Mouse (Mus musculus) heart, embryonic 13.5 days (tissue): ENCODE results near the gene Ncln. TPM values are rescaled to one million over a fixed set of nuclear protein-coding genes. Genes with fewer than 3 reads are reported as not detected.

Experiments used
- ATAC-seq: fragments of 200-750 bp; cut with Nextera tagmentation; 2 replicates; pipeline ENCODE4 v1.8.0; 2017; ENCODE audit warnings: moderate TSS enrichment; ENCODE audit not compliant: insufficient number of reproducible peaks, low FRiP score, low TSS enrichment; ENCODE audit errors: extremely low read depth
- H3K27ac ChIP-seq: fragments of 300-500 bp; sonication (generic); replicated peaks from 2 replicates; pipeline ENCODE4 v1.5.1; 2015; ENCODE audit warnings: moderate library complexity, mild to moderate bottlenecking, inconsistent platforms
- H3K27me3 ChIP-seq: fragments of 300-500 bp; sonication (generic); replicated peaks from 2 replicates; pipeline ENCODE4 v1.6.1; 2015; ENCODE audit warnings: mild to moderate bottlenecking, inconsistent platforms
- H3K36me3 ChIP-seq: fragments of 300-500 bp; sonication (generic); 2 replicates; pipeline ENCODE4 v1.6.1; 2015; ENCODE audit warnings: mild to moderate bottlenecking, inconsistent platforms
- H3K4me1 ChIP-seq: fragments of 300-500 bp; sonication (generic); 2 replicates; pipeline ENCODE4 v1.6.1; 2015; ENCODE audit warnings: inconsistent platforms
- H3K4me2 ChIP-seq: fragments of 300-500 bp; sonication (generic); 2 replicates; pipeline ENCODE4 v1.6.1; 2015; ENCODE audit warnings: inconsistent platforms, mild to moderate bottlenecking, moderate library complexity
- H3K4me3 ChIP-seq: fragments of 300-500 bp; sonication (generic); 2 replicates; pipeline ENCODE4 v1.5.1; 2015; ENCODE audit warnings: moderate library complexity, mild to moderate bottlenecking, inconsistent platforms
- H3K9ac ChIP-seq: fragments of 300-500 bp; sonication (generic); 2 replicates; pipeline ENCODE4 v1.6.1; 2015; ENCODE audit warnings: inconsistent platforms, mild to moderate bottlenecking, moderate library complexity
- H3K9me3 ChIP-seq: fragments of 300-500 bp; sonication (generic); 2 replicates; pipeline ENCODE4 v1.6.1; 2016; ENCODE audit warnings: inconsistent platforms
- WGBS: fragments of 180-500 bp; shearing (Covaris S2); methylation state at CpG from one replicate; pipeline ENCODE4 v1.1.7; 2015; ENCODE audit warnings: mixed read lengths; 5-methylcytosine and 5-hydroxymethylcytosine counted together
- polyA plus RNA-seq: library from polyadenylated mRNA; unstranded; fragments of >200 nt; fragmentation: Nextera tagmentation; extraction: Ambion mirVana; gene quantifications from 2 replicates; pipeline ENCODE4 v1.2.1, GENCODE M21; 2015

Ncln gene
- polyA plus RNA-seq, 1 experiment from 2014 or later = 53.8 TPM

DNA sequence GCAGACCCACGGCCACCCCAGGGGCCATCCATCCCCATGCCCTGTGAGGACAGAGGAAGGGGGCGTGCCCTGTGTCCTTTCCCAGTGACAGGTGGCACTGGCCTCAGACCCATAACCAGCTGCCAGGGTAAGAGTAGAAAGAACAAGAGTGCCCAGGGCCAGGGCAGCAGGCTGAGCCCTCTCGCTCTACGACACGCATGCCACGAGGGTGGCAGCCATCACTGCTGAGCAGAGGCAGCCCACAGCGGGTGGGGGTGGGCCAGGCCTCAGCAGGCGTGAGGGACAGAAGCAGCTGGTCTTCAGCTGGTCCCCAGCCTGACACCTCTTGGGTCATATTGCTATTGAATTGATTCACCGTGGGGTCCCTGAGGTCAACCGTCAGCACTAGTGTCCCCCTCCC, 9.7 kb downstream of the Ncln start:
- Histone ChIP-seq H3K4me1 (peaks cover 22% of the 10 kb centered on the region), H3K9ac (no peak overlapping the region), H3K36me3 (peaks cover 58% of the 10 kb centered on the region), H3K27me3 (peaks cover 16% of the 10 kb centered on the region), H3K27ac (no peak overlapping the region), H3K4me3 (no peak overlapping the region), H3K4me2 (no peak overlapping the region), H3K9me3 (no peaks in the 10 kb centered on the region)
- no peak for ATAC-seq
- WGBS = 87% methylated on average over 10 of the region's 10 CpGs

DNA sequence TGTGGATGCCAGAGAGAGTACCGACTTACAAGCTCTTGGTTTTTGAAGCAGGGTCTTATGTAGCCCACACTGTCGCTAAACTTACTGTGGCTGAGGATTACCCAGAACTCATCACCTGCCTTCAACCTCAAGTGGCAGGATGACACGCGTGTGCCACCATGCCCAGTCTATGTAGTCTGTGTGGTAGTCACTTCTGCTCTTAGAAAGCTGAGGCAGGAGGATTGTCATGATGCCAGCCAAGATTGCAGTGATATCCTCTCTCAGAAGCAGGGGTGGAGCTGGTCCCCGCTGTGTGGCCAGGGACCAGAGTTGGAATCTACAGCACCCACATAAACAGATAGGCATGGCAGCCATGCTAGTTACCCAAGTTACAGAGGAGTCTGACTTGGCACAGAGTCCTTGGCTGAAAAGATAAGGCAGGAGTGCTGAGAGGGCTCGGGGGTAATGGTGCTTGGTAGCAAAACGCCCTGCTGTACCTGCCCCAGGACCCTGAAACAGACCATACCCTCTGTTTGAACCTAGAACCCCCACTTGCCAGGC, 10.6 kb downstream of the Ncln start:
- peaks cover 22% of the 10 kb centered on the region for H3K4me1 ChIP-seq
- no peak overlapping the region for H3K9ac ChIP-seq
- no peak overlapping the region for H3K4me2 ChIP-seq
- 62% methylated on average over 7 of the region's 7 CpGs for WGBS
- H3K27me3 ChIP-seq = peaks cover 25% of the 10 kb centered on the region
- H3K4me3 ChIP-seq = no peak overlapping the region
- H3K27ac ChIP-seq = no peak overlapping the region
- peaks cover 48% of the 10 kb centered on the region for H3K36me3 ChIP-seq
- no peaks in the 10 kb centered on the region for H3K9me3 ChIP-seq
- ATAC-seq = no peak

GRCm38 (mm10) chr10:81485060-81485449, 11.1 kb downstream of the Ncln start:
- H3K36me3 ChIP-seq = peaks cover 43% of the 10 kb centered on the region
- 23% methylated on average over 2 of the region's 2 CpGs for WGBS
- H3K27ac ChIP-seq = no peak overlapping the region
- H3K4me2 ChIP-seq = no peak overlapping the region
- peaks cover 30% of the 10 kb centered on the region for H3K27me3 ChIP-seq
- H3K4me3 ChIP-seq = no peak overlapping the region
- peaks cover 22% of the 10 kb centered on the region for H3K4me1 ChIP-seq
- no peaks in the 10 kb centered on the region for H3K9me3 ChIP-seq
- no peak overlapping the region for H3K9ac ChIP-seq
- ATAC-seq = no peak

DNA sequence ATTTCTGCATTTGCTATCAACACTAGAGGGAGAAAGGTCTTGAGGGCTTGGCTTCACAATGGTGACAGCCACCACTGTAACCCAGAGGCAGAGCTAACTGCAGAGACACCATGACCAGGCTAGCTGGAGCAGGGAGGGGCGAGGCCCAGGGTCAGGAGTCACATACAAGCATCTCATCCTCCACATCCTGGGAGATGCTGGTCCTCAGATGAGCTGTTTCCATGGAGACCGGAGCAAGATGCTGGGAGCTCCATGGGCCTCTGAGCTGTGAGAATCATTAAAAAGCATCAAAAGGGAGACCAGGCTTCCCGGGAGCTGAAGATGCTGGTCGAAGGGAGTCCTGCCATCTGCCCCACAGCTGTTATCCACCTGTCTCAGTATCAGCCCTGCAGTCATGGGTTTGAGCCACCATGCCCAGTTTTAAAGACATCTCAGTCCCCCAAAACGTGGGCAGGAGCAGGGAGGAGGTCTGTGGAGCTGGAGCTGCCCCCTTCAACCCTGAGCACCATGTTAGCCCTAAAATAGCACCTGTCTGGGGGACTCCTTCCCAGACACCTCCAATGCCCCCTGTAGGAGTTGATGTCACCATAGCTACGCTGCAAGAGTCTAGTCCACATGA, 11.6 kb downstream of the Ncln start:
- no peak overlapping the region for H3K27ac ChIP-seq
- H3K36me3 ChIP-seq = peaks cover 38% of the 10 kb centered on the region
- no peak overlapping the region for H3K4me2 ChIP-seq
- no peak for ATAC-seq
- H3K4me3 ChIP-seq = no peak overlapping the region
- H3K27me3 ChIP-seq = peaks cover 34% of the 10 kb centered on the region
- H3K9me3 ChIP-seq = no peaks in the 10 kb centered on the region
- 71% methylated on average over 6 of the region's 6 CpGs for WGBS
- H3K9ac ChIP-seq = no peak overlapping the region
- peaks cover 22% of the 10 kb centered on the region for H3K4me1 ChIP-seq

GRCm38 (mm10) chr10:81483983-81484382, 12.2 kb downstream of the Ncln start:
- Histone ChIP-seq H3K4me1 (peaks cover 22% of the 10 kb centered on the region), H3K9ac (no peak overlapping the region), H3K36me3 (peaks cover 33% of the 10 kb centered on the region), H3K4me2 (no peak overlapping the region), H3K27ac (no peak overlapping the region), H3K9me3 (no peaks in the 10 kb centered on the region), H3K27me3 (peaks cover 38% of the 10 kb centered on the region), H3K4me3 (no peak overlapping the region)
- 16% methylated on average over 9 of the region's 9 CpGs for WGBS
- ATAC-seq = no peak

DNA sequence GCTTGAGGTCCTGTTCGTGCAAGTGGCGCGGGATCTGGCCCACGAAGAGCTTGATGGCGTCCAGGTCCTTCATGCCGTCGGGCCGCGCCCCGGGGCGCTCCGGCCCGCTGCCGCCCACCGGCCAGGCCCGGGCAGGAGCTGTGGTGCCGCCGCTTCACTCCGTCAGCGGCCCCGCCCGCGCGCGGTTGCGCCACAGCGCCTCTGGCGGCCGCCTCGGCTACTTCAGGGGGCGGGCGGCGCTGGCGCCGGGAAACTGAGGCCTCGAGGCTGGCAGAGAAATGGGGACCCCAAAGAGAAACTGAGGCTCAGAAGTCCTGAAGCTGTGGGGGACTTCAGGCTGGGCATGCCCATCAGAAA, 13.7 kb downstream of the Ncln start, which contains the start of gene Celf5:
TSS of gene Celf5 (minus strand) at position 177 of the 357 bp plus-strand sequence.
- Histone ChIP-seq H3K27me3 (peaks cover 52% of the 10 kb centered on the region), H3K9ac (peak within 1 kb of the TSS; percentile 77), H3K9me3 (no peaks in the 10 kb centered on the region), H3K4me2 (peak within 1 kb of the TSS; percentile 85), H3K4me3 (peak within 1 kb of the TSS; percentile 55), H3K4me1 (peaks cover 12% of the 10 kb centered on the region), H3K27ac (no peak within 1 kb of the TSS), H3K36me3 (peaks cover 18% of the 10 kb centered on the region)
- WGBS = under 1% methylated on average over 36 of the region's 36 CpGs
- ATAC-seq = peak; percentile 43; the same call in 1 of the 2 replicates

DNA sequence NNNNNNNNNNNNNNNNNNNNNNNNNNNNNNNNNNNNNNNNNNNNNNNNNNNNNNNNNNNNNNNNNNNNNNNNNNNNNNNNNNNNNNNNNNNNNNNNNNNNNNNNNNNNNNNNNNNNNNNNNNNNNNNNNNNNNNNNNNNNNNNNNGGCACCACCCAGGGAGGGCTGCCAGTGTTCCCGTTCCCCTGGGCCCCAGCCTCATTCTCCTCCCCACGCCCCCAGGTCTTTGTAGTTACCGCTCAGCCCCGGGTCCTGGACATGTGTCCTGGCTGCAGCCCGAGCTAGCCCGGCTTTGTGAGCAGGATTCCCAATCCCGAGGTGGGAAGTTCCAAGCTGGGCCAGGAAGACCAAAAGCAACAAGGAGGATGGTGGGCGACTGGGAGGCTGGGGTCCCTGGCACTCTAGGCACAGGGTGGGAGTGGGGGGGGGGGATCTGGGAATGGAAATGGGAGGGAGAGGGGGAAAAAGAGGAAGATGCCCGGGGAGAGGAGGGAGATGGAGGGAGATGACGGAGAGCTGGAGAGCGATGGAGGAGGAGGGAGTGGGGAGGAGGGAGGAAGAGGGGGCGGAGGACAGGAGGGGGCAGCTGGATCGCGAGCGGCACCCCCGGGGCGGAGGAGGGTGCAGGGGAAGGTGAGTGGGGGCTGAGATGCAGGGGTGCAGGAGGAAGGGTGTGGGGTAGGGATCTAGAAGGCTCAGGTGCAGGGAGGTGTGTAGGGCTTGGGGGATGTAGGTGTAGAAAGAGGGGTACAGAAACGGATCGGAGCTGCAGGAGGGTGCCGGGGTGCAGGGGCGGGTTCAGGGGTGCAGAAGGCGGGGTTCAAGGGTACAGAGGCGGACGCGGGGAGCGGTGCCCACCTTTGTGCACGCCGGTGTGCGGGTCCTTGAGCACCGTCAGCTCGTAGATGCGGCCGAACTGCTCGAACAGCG, 14.3 kb downstream of the Ncln start:
- Histone ChIP-seq H3K27me3 (peaks cover 59% of the 10 kb centered on the region), H3K27ac (no peak overlapping the region), H3K36me3 (peaks cover 11% of the 10 kb centered on the region), H3K4me1 (peaks cover 14% of the 10 kb centered on the region), H3K9me3 (no peaks in the 10 kb centered on the region), H3K4me2 (peak overlapping the region; percentile 85), H3K9ac (peak overlapping the region; percentile 77), H3K4me3 (peak overlapping the region; percentile 55)
- WGBS = 5% methylated on average over 34 of the region's 35 CpGs
- no peak for ATAC-seq

- peaks cover 99% of the 10 kb centered on the region for H3K27me3 ChIP-seq
- no peaks in the 10 kb centered on the region for H3K36me3 ChIP-seq
- 74% methylated on average over 10 of the region's 10 CpGs for whole genome bisulfite sequencing
- no peaks in the 10 kb centered on the region for H3K9me3 ChIP-seq
- no peak for ATAC-seq
- no peak overlapping the region for H3K4me3 ChIP-seq
- H3K4me1 ChIP-seq = peaks cover 4% of the 10 kb centered on the region; the same call in 1 of the 2 replicates
- no peak overlapping the region for H3K27ac ChIP-seq
- H3K4me2 ChIP-seq = no peak overlapping the region
- H3K9ac ChIP-seq = no peak overlapping the region
Observed at GRCm38 (mm10) chr10:81474461-81474860, 21.7 kb downstream of the Ncln start.

DNA sequence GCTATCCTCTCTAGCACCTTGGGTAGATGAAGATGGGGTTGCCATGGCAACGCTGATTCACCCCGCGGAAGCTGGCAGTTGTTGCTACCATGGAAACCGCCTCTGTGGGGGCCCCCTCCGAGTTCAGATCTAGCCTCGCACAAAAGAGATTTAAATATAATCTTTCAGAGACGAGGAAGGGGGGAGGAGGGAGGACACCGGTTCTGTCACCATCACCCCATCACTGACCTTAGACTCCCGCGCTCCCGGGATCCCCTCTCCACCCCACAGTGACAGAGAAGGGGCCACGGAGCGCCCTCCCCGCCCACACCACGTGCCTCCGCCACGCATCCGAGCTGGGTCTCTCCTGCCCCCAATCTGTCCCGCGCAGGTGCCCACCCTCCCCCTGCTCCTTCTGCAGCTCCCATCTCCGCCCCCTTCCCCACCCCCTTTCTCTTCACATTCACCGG, 23.2 kb downstream of the Ncln start:
- no peak for ATAC-seq
- H3K27ac ChIP-seq = no peak overlapping the region
- no peak overlapping the region for H3K4me2 ChIP-seq
- H3K36me3 ChIP-seq = no peaks in the 10 kb centered on the region
- WGBS = 2% methylated on average over 22 of the region's 22 CpGs
- no peaks in the 10 kb centered on the region for H3K9me3 ChIP-seq
- H3K27me3 ChIP-seq = peaks cover 100% of the 10 kb centered on the region
- no peak overlapping the region for H3K4me3 ChIP-seq
- no peak overlapping the region for H3K9ac ChIP-seq
- peaks cover 4% of the 10 kb centered on the region; the same call in 1 of the 2 replicates for H3K4me1 ChIP-seq

GRCm38 (mm10) chr10:81472403-81473002, 23.7 kb downstream of the Ncln start:
- no peaks in the 10 kb centered on the region for H3K36me3 ChIP-seq
- no peak overlapping the region for H3K9ac ChIP-seq
- no peaks in the 10 kb centered on the region for H3K9me3 ChIP-seq
- H3K4me2 ChIP-seq = no peak overlapping the region
- ATAC-seq = no peak
- H3K4me1 ChIP-seq = peaks cover 3% of the 10 kb centered on the region; the same call in 1 of the 2 replicates
- 6% methylated on average over 18 of the region's 18 CpGs for WGBS
- no peak overlapping the region for H3K27ac ChIP-seq
- H3K27me3 ChIP-seq = peaks cover 100% of the 10 kb centered on the region
- H3K4me3 ChIP-seq = no peak overlapping the region

GRCm38 (mm10) chr10:81470454-81470853, 25.7 kb downstream of the Ncln start:
- peaks cover 100% of the 10 kb centered on the region for H3K27me3 ChIP-seq
- H3K36me3 ChIP-seq = no peaks in the 10 kb centered on the region
- H3K9ac ChIP-seq = no peak overlapping the region
- no peak overlapping the region for H3K4me2 ChIP-seq
- no peak for ATAC-seq
- H3K9me3 ChIP-seq = no peaks in the 10 kb centered on the region
- H3K4me3 ChIP-seq = no peak overlapping the region
- H3K4me1 ChIP-seq = no peaks in the 10 kb centered on the region
- WGBS = 37% methylated on average over 18 of the region's 18 CpGs
- no peak overlapping the region for H3K27ac ChIP-seq
